Mouse (Mus musculus): Measurements from ENCODE around the gene Ccnk.

The Ccnk gene

DNA sequence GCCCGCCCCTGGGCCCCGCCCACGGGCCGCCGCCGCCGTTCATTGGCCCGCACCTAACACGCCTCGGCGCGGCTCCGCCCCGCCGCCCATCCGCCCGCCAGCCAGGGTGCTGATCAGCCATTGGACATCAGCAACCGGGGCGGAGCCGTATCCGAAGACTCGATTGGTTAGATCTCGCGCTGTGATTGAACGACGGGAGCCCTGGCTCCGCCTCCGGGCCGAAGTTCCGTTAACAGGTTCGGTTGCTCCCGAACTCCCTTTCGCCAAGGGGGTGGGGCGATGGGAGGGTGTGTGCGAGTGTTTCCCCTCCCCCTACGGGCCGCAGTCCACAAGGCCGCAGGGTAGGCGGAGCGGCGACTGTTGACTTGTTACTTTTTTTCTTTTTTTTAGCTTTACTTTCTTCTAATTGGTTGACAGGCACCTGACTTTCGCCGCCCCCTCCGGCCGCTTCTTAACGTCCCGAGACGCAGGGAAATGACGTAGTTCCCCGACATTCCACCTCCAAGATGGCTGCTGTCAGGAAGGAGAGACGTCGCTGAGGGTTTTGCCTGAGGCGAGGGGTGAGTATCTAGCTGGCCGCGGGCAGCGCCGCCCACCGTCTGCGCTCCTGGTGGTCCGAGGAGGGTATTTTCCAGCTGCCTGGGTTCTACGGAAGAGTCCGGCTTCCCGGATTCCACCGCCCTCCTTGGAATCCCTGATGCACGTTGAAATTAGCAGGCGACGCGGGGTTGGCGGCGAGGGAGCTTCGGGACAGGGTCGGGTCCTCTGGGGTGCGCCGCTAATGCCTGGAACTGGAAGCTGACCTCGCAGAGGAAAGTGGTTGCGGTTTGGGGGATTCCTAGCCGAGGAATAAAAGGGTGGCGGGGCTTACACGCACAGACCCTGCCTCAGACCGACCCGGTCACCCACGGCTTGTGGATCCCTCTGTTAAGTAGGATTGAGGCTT lies at the start of gene Ccnk:
Gene Ccnk, plus strand, starts transcription at position 259 of the 946 bp plus-strand sequence.
- DNase-seq (ENCODE audit: low spot score in 2 of 2): peak; percentile 94 to 98

DNA sequence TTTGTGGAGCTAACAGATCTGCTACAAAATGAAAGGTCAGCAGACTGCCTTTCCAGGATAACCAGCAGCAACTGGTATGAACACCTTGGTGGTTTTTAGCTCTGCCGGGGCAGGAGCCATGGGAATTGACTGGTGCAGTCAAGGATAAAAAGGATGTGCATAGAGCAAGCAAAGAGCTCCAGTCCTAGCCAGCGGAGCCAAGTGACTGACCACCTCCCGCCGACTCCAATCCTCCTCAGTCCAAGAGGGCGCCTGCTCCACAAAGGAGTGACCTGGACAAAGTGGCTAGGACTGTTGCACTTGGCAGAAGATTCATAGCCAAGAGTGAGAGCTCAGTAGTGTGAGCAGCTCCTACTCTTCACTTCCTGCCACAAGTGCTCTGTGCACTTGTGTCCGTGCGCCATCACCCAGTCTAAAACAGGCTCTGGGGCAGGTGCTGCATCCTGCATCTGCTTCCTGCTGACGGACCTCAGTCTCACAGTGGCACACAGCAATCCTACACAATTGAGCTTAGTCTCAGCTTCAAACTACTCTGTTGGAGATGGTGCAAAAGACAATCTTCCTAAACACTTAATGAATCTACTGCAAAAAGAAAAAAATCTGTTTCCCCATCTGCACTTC lies 46.8 kb upstream of the Ccnk start:
- no peak for DNase-seq (ENCODE audit: low spot score in 2 of 2)

DNA sequence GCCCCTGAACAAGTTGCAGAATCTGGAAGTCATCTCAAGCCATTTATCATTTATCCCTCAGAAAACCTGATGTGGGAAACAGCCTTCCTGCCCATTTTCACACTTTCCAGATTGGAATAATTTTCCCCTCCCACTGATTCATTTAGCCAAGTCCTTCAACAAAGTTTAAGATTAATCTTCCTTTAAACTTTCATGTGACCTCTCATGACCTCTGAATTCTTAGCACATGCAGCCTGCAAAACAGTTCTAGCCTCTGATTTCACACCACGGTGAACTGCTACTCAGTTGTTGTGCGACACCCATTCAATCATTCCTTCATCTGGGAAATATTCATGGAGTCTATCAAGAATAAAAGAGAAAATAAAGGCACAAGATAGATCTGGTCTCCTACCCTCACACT lies 46.2 kb upstream of the Ccnk start:
- DNase-seq (ENCODE audit: low spot score in 2 of 2): no peak

DNA sequence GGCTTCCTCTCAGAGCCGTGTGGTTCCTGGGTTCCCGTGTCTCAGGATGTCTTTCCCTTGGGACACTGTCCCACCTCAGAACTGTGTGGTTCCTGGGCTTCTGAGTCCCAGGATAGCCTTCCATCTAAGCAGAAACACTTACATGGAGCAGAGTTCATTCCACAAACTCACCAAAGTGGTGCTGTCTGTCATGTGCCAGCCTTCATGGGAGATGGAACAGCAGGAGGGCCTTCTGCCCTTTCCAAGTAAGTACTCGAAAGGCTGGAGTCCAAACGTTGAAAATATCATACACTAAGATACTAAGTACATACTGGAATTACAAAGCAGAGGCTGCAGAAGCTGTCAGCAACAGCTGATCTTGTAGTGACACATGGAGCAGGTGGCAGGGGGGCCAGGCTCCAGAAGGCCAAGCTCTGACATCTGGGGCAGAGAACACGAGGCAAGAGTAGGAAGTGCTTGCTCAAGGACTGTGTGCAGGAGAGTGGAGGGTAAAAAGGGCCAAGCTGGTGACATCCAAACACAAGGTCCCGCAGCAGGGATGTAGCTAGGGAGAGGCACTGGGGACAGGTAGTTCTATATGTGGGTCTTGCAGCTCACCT lies 43.7 kb upstream of the Ccnk start:
- no peak for DNase-seq (ENCODE audit: low spot score in 2 of 2)

DNA sequence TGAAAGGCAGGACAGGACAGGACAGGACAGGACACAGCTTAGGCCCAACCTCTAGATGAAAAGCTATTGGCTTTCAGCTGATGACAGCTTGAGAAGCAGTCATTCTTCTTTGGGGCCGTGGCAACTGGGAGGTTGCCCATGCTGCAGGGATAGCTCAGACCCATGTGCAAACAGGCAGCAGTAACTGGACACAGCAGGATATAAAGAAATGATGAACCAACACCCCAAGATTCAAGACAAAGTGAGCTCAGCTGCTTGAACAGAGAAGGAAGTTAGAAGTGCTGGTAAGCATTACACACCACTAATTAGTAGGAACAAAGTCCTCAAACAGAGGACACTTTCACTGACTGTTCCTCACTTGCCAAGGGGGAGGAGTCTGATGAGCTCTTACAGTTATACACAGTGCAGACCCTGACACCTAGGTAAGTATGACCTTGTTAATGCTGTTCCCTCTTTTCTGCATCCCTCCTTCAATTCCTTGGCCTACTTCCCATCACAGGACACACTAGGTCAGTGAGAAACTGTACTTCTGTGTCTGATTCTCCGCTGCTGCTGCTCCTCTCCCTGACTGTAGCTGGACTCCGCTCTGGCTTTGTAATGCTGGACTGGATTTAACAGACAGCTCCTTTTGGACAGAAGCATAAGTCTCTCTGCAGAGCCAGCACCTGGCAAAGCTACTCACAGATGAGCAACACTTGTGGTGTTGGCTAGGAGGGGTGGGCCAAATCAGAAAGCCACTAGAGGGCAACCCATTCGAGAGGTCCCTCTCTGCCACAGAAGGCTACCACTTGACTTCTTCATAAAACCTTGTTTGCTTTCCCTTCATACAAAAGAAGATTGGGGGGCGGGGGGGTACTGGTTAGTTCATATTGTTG lies 35.5 kb upstream of the Ccnk start:
- no peak for DNase-seq (ENCODE audit: low spot score in 2 of 2)

DNA sequence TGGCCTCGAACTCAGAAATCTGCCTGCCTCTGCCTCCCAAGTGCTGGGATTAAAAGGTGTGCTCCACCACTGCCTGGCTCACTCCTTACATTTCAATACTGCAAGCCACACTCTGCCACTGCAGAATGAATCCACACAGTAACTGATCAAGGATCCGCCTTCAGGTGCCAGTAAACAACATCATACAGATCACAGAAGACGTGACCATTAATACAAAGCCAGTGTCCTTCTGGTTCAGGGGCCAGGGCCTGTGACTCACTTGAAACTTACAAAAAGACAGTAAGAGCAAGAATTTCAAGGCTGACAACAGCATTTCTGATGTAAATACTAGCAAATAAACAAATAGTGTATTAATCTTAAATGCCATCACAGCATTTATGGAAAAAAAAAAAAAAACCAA lies 34.2 kb upstream of the Ccnk start:
- DNase-seq (ENCODE audit: low spot score in 2 of 2): no peak

DNA sequence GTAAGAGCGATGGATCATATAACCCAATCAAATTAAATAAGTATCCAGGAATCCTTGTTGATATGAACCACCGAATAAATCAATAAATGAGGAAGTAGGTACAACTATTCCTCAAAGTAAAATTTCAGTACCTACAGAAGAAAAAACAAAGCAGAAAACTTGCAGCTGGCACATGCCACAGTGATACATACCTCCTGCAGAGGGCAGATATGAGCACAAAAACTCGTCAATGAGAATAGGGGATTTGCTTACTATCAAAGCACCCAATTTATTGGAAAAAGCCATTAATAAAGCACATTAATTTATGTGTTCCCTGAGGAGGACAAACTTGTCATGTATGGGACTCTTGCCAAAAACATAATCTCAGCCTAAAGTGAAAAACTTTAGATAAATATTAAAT lies 29.6 kb upstream of the Ccnk start:
- DNase-seq (ENCODE audit: low spot score in 2 of 2): no peak

DNA sequence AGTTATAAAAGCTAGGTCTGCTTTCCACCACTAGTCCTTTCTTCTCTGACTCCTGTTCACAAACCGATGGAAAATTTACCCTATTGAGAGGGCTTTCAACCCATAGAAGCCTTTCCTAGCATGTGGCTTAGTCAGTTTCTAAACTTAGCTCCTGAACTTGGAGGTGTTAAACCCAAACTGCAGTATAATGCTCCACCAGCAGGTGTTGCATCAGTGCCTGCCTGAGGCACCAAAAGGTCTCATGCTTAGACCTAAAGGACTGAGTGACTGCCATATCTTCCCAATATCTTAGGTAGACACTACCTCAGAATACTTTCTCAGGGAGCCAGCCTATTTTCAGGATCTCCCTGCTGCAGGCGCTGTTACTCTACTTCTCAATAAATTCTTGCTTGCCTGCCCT lies 26.6 kb upstream of the Ccnk start:
- no peak for DNase-seq (ENCODE audit: low spot score in 2 of 2)

DNA sequence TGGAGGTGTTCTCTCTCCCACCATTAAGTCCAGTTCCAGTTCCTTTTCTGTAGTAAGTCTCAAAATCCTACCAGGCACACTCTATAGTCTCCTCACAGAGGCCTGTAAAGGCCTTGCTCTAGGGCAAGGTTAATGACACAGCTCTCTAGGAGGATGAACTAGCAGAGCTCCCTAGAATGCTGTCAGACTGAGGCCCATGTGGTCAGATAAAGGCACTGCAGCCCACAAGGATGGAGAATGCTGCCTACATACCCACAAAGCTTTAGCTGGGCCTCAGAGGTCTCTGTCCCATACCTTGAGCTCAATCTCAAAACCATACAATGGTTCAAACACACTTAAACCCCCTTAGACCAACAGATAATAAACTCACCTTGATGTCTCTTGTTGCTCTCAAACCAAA lies 19.5 kb upstream of the Ccnk start:
- DNase-seq (ENCODE audit: low spot score in 2 of 2): no peak

DNA sequence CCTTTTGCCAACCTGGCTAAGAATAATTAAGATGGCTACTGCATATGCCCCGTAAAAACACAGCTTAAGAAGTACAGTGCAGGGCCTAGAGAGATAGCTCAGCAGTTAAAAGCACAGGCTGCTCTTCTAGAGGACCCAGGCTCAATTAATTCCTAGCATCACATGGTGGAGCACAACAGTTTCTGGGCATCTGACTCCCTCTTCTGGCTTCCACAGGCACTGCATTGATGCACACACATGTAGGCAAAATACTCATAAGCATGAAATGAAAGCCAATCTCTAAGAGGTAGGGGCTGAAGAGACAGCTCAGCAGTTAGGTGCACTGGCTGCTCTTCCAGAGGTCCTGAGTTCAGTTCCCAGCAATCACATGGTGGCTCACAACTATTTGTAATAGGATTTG lies 17.3 kb upstream of the Ccnk start:
- peak in 1 of 2 experiments; percentile 21 for DNase-seq (ENCODE audit: low spot score in 2 of 2)

DNA sequence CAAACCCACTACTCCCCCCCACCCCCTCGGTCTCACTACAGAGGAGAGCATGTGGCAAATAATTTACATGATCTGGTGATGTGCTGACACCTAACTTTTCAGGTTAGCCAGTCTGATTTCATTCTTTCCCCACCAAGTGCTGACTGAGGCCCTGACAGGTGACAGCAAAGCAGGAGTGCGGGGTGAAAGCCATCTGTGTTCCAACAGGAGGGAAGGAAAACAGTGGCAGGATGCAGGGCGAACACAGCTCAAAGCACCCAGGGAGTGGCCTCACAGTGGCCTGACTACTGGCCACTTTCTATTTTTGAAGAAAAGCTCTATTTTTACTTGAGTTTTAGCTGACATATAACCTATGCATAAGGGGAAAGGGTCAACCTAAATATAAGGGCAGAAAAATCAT lies 15.7 kb upstream of the Ccnk start:
- no peak for DNase-seq (ENCODE audit: low spot score in 2 of 2)

DNA sequence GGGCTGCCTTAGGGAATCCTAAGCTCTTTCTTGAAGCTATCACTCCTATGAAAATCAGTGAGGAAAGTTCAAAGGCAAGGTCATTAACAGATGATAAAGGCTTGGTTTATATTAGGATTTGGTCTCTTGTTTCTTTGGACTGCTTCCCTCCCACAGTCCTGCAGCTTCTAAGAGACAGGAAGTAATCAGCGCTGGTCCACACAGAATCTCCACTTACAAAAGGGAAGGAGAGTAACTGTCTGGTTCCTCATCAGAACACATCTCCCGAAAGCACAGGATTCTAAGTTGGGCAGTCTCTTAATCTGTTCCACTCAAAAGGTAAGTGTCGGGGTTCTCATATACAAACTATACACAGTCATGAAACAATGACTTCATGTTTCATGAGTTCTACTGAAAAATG lies 10.5 kb upstream of the Ccnk start:
- no peak for DNase-seq (ENCODE audit: low spot score in 2 of 2)

DNA sequence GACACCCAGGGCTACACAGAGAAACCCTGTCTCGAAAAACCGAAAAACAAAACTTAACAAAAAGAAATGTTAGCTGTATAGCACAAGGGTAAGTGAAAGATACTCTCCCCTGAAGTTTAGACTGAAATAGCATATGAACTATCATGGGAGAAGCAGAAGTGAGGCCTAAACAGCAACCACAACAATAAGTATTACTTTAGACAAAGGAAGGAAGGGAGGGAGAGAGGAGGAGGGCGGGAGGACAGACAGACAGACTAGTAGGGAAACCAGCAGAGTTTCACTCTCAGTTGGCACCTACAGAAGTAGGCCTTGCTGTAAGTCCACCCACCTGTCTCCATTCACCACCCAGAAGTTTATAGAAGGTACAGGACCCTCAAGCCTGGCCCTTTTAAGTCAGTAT lies 8.9 kb upstream of the Ccnk start:
- no peak for DNase-seq (ENCODE audit: low spot score in 2 of 2)

DNA sequence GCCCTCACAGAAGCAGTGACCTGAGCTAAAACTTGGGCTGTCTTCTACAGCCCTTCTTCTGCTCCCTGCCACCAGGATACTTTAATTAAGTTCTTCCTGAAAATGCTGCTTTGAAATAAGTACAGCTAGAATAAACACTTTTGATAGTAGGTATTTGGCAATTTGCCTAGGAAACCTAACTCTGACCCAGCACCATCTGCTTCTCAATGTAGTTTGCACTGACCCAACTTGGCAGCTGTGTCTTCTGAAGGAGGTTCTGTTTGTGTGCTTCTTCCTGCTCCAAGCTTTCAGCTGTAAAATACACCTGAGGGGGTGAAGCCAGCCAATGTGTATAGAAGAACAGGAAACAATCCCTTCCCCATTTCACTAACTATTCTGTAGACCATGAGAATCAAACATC lies 8.0 kb upstream of the Ccnk start:
- no peak for DNase-seq (ENCODE audit: low spot score in 2 of 2)

DNA sequence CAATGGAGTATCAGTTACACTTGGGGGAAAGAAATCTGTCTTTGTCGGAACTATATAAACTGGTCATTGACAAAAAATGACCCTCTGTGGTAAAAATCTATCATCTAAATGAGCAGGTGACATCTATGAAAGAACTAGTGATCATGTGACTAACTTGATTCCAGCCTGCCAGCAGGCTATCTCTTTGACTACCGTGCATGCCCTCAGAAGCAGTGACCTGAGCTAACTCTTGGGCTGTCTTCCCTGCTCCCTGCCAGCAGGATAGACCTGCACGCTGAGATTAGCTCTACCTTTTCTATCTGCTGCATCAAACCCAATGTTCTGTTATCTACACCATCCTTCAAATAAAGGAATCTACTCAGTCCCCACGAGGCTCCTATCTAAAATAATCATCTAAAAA lies 6.7 kb upstream of the Ccnk start:
- no peak for DNase-seq (ENCODE audit: low spot score in 2 of 2)

DNA sequence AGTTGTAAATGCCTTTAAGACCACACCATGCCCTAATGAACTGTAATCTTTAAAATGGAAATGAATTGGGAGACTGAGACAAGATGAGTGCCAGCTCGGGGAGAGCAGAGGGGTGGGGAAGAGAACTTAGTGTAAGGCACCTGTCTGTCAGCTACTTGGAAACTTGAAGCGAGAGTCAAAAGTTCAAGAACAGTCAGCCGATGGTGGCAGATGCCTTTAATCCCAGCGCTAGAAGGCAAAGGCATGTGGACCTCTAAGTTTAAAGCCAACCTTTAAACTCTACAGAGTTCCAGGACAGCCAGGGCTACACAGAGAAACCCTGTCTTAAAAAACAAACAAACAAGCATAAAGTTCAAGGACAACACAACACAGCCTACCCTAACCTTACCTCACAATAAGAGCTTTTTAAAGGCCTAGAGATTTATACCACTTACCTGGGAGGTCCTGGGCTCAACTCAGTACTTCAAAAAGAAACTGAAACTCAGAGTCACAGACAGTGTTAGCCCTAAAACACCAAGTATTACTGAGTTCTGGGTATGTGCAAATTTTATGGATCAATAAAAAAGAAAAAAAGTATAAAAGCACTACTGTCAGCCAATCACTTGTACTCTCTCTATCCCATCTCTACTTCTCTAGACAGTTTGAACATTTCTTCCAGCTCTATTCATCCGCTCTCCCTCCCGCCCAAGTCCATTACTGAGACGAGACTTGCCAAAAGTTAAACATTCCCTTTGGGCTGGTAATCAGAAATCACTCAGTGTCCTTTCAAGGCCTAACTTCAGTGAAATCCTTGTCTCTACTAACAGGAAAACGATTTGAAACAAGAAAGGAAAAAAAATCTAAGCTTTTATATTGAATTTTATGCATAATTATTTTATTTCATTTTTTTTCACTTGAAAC lies 4.5 kb upstream of the Ccnk start:
- DNase-seq (ENCODE audit: low spot score in 2 of 2): no peak

DNA sequence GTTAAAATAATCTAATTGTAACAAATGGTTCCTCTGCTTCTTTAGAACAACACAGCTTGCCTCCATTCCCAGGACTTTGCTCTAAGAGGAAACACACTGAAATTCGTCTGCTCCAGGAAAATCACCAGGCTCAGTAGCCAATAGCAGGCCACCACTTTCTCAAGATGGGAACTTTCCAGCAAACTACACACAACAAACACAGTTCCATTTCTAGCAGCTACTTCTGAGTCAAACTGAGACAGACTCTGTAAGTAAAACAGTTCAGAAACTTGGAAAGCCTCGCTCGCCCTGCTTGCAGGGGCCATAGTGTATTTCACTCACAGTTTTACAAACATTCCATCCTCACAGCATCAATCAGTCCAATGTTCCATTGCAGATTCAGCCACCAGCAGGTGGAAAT lies 3.0 kb upstream of the Ccnk start:
- no peak for DNase-seq (ENCODE audit: low spot score in 2 of 2)

DNA sequence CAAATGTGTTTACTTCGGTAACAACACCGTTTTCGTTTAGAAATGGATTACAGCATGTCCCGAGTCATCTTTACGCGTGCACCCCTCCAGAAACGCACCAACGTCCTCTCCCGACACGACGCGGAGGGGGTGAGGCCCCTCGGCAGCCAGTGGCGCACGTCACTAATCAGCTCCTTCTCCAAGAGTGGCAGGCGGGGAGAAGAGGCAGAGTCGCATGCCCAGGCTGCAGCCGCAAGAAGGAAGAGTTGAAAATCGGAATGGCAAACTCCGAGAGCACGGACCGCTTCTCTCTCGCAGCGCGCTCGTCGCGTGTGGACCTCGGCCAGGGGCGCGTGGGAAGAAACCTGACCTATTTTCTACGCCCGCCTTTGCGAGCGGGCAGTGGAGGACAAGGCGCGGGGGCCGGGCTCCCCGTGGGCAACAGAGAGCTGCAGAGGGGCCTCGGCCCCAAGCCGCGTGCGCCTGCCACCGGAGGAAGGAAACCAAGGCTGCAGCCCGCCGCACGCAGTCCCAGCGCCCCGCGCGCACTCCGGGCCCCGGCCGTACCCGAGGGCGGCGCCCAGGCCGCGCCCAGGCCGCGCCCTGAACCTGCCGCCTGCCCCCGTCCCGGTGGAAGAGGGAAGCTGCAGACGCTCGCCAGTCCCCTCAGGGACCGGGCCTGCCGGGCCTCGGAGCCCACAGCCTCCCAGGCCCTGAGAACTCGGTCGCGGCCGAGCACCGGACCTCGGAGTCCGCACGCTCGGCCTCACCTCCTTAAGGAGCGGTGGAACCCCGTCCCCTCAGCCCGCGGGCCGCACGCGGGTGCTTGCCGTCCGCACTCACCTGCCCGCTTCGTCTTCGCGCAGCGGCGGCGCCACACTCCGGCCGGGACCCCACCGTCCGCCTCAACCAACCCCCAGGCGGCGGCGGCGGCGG lies 791 bp upstream of the Ccnk start:
- DNase-seq (ENCODE audit: low spot score in 2 of 2): peak in 1 of 2 experiments; percentile 33

DNA sequence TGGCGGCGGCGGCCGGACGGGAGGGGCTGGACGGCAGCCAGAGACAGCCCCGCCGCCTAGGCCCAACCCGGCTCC lies 296 bp upstream of the Ccnk start, which contains the start of gene Setd3:
Gene Setd3, minus strand, starts transcription at position 69 of the 75 bp plus-strand sequence.
- DNase-seq (ENCODE audit: low spot score in 2 of 2): no peak

DNA sequence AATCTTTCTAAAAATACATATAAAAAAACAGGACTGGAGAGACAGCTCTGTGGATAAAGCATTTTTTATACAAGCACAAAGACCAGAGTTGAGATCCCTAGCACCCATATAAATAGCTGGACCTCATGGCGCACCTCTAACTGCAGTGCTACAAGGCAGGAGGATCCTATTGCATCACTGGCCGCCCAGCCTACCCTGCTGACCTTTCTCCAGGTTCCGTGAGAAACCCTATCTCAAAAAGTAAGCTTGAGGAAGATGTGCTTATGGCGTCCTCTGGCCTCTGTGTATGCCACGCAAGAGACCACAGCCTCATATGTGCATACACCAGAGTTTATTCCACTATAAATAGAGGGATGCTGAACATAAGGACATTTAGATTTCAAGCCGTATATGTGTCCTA lies 2.3 kb downstream of the Ccnk start:
- DNase-seq (ENCODE audit: low spot score in 2 of 2): no peak

All from cerebellum, postnatal 4 days (tissue).